Mouse (Mus musculus) ES-CJ7 (cell line): ENCODE data around the gene Camk1g.

ENCODE experiments used
- DNase-seq: peaks from one replicate; pipeline ENCODE4 v3.0.0; 2011; ENCODE audit warnings: low read depth, low spot score

The Camk1g gene

DNA sequence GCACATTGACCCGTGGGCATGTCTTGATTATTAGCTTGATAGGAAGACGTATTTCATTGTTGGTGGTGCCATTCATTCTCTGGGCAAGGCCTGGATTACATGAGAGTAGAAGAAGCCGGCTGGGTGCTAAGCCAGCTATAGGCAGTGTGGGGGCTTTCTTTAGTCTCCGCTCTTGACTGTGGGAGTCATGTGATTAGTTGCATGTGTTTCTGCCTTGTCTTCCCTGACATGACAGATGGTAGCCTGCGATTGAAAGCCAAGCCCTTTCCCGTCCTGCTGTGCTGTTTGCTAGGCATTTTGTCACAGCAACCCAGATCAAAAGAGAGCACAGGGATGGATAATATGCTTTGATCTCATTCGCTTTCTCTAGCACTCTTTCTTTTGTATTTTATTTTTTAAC lies 64.7 kb downstream of the Camk1g start:
- DNase-seq = no peak

DNA sequence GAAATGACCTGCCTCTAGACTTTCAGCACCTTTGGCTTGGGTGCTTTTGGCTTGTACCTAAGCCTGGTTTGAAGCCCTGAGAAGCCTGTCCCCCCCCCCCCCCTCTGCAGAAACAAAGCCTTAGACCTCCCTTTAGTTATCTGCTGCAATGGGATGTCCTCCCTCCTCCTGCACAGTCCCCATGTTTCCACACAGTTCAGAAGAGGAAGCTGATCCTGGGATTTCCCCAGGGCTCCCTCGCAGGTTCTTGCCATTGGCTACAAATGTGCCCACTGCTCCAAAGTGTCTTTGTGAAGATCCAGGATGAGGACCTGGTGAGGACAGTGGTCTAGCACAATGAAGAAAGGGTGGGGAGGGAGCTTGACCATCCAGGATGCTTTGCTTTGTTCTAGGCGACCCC lies 67.0 kb downstream of the Camk1g start:
- DNase-seq = no peak

DNA sequence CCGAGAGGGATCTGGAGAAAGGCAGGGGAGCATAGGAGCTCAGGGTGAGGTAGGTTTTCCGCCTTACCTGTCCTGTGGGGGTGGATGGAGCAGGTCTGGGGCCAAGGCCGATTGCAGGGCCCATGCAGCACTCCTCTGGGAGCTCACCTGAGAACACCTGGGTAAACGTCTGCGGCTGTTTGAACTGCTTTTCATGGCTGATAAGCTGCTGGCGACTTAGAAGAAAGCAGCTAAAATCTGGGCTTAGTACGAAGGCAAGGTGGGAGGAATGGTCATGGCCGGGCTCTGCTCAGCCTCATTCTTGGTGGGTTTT lies 68.0 kb downstream of the Camk1g start:
- no peak for DNase-seq

DNA sequence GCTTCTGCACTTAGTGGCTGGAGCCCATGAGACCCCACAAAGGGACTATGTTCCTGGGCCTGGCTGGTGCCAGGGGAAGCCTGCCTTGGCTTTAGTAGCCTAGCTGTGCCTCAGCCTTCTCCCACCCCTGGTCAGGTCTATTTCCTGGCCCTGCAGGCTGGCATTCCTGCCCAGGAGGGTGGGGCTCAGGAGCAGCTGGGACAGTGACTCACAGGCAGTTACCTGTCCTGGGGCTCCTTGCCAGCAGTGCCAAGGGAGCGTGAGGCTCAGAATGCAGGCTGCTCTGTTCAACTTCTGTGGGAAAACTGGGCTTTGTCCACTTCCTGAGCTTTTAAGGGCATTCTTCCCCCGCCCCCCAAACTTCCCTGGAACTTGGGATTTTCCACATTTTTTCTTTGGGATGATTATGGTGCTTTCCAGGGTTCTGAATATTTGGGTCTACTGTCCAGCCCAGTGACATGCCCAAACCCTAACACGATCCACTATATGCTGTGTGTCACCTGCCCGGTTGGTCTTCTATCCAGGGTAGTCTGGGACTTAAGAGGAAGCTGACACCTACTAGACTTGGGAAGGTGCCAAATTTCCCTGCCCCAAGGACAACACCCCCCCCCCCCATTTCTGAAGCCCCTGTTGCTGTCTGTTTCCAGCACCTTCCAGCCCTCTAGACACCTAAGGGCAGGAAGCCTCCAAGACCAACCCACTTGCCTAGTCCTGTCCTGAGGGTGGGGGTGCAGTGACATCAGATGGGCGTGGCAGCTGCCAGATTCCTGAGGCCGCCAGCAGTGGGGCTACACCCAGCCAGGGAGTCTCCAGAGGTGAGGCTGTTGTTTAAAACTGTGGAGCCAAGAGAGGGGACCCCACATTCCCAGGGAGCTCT lies 68.6 kb downstream of the Camk1g start:
- DNase-seq = peak; percentile 67

DNA sequence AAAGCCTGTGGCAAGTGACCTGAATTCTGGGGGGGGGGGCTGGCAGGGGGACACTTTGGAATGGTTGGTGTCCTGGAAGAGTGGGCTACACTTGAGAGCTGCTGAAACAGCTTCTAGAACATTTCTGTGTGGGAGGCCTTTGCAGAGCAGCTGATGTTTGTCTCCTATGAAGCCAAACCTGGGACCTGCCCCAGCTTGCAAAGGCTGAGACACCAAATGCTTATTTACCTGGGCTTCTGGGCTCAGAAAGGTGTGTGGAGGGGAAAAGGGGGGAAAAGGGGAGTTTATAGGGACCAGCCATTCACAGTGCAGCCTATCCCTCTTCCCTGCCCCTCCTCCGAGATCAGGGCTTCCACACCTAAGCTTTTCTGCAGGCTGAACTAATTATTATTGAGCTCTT lies 70.1 kb downstream of the Camk1g start:
- no peak for DNase-seq

DNA sequence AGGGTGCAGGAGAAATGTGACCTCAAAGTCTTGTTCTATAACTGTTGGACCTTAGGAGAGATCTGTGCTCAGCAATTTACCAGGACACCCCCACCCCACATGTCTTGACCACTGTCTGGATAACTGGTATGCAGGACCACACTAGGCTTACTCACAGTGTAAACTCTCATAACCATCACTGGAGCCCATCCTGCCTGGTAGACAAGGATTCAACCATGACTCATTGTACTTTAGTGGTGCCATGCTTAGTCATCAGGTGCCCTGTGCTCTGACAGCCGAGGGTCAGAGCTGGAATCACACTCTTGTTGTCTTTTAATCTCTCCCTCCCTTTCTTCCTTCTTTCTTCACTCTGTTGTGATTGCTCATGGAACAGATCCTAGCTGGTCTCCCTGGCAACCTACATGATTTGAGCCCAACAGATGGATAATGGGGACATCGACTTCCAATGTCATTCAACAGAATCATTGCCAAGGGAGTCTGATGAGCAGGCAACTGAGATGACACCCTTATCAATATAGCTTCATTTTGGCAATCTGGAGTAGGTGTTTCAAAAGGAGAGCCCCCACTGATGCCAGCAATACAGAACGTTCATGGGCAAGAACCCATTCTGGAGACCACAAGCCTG lies 71.8 kb downstream of the Camk1g start:
- DNase-seq = no peak
